Mouse (Mus musculus): ENCODE results near the gene Usp10. TPM values are rescaled to one million over a fixed set of nuclear protein-coding genes. Genes with fewer than 3 reads are reported as not detected.

The Usp10 gene
- polyA plus RNA-seq, 1 experiment from 2014 or later: 152 TPM

DNA sequence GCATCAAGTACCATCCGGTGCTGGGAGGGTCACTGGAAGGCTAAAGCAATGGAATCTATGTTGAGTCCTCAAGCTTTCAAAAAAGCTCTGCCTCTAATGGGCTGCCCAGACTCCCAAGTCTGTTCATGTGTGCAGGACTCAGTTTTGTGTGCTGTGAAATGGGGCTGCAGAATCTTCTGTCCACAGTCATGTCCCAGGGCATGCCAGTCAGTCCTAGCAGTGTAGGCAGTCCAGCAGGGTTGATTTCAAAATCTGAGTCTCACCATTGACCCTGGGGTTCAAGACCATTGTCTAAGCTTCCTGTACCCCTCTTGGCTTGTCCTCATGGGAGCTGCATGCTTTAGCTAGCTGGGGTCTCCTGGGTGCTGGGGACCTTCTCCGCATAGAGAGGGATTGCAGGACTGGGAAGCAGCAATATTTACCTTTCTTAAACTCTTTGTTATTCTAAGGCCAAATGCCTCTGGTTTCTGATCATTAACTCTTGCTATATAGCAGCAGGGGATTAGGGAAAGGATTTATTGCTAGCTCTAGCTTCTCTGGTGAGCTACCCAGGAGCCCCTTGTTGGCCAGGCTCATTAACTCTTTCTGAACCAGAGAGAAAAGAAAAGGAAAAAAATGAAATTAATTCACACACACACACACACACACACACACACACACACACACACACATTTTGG is 94.7 kb downstream of the Usp10 start:
- Histone ChIP-seq H3K27me3 (ENCODE audit: control insufficient read depth, insufficient read depth, low read length) (no peaks in the 10 kb centered on the region), H3K36me3 (ENCODE audit: control insufficient read depth, insufficient read depth, low read length) (no peaks in the 10 kb centered on the region), H3K9me3 (ENCODE audit: control insufficient read depth, low read length) (no peaks in the 10 kb centered on the region), H3K4me2 (no peak overlapping the region), H3K27ac (ENCODE audit: low read depth, low read length) (no peak overlapping the region), H3K4me1 (ENCODE audit: control insufficient read depth, insufficient read depth, low read length) (no peaks in the 10 kb centered on the region), H3K4me3 (ENCODE audit: low read depth, low read length) (no peak overlapping the region), H3K9ac (ENCODE audit: low read length) (no peak overlapping the region)
- 52% methylated on average over 2 of the region's 2 CpGs for WGBS
- DNase-seq (ENCODE audit: low spot score, missing footprints) (no peak), ATAC-seq (ENCODE audit: low FRiP score) (no peak)

GRCm38 (mm10) chr8:120006645-120007160 is 96.5 kb downstream of the Usp10 start:
- Histone ChIP-seq H3K4me1 (ENCODE audit: control insufficient read depth, insufficient read depth, low read length) (no peaks in the 10 kb centered on the region), H3K36me3 (ENCODE audit: control insufficient read depth, insufficient read depth, low read length) (no peaks in the 10 kb centered on the region), H3K27me3 (ENCODE audit: control insufficient read depth, insufficient read depth, low read length) (no peaks in the 10 kb centered on the region), H3K27ac (ENCODE audit: low read depth, low read length) (no peak overlapping the region), H3K4me3 (ENCODE audit: low read depth, low read length) (no peak overlapping the region), H3K9me3 (ENCODE audit: control insufficient read depth, low read length) (no peaks in the 10 kb centered on the region), H3K4me2 (no peak overlapping the region), H3K9ac (ENCODE audit: low read length) (peak overlapping the region; percentile 24; the same call in 1 of the 2 replicates)
- DNase-seq (ENCODE audit: low spot score, missing footprints) (no peak), ATAC-seq (ENCODE audit: low FRiP score) (no peak)
- 46% methylated on average over 9 of the region's 9 CpGs for WGBS

Other genes starting within 250 kb of the Usp10 start
- gene Wfdc1, start 244.0 kb upstream of the Usp10 start, polyA plus RNA-seq (2014; fragmentation: Nextera tagmentation; extraction: Ambion mirVana): 8.8 and 11.8 TPM in 2 replicates
- 0.22 and 0.33 TPM in 2 replicates for gene Atp2c2, start 210.4 kb upstream of the Usp10 start, polyA plus RNA-seq (2014; fragmentation: Nextera tagmentation; extraction: Ambion mirVana)
- 6.8 and 7.1 TPM in 2 replicates for gene Tldc1, start 131.9 kb upstream of the Usp10 start, polyA plus RNA-seq (2014; fragmentation: Nextera tagmentation; extraction: Ambion mirVana)
- gene Cotl1, start 69.8 kb upstream of the Usp10 start, polyA plus RNA-seq (2014; fragmentation: Nextera tagmentation; extraction: Ambion mirVana): 411 and 445 TPM in 2 replicates
- 8.2 and 10.2 TPM in 2 replicates for gene Klhl36, start 48.1 kb upstream of the Usp10 start, polyA plus RNA-seq (2014; fragmentation: Nextera tagmentation; extraction: Ambion mirVana)
- 3.0 TPM in 1 of 2 replicates, not detected in the other for gene Gm20388, start 481 bp downstream of the Usp10 start, polyA plus RNA-seq (2014; fragmentation: Nextera tagmentation; extraction: Ambion mirVana)
- 2.3 and 2.9 TPM in 2 replicates for gene Crispld2, start 82.1 kb downstream of the Usp10 start, polyA plus RNA-seq (2014; fragmentation: Nextera tagmentation; extraction: Ambion mirVana)
- gene Zdhhc7, start 191.1 kb downstream of the Usp10 start, polyA plus RNA-seq (2014; fragmentation: Nextera tagmentation; extraction: Ambion mirVana): 24.2 and 25.9 TPM in 2 replicates
- 12.4 and 13.5 TPM in 2 replicates for gene 6430548M08Rik, start 203.8 kb downstream of the Usp10 start, polyA plus RNA-seq (2014; fragmentation: Nextera tagmentation; extraction: Ambion mirVana)

Data from midbrain, embryonic 11.5 days (tissue).